Mouse (Mus musculus) embryonic facial prominence, embryonic 11.5 days (tissue): ENCODE measurements around the gene Fars2. TPM values are rescaled to one million over a fixed set of nuclear protein-coding genes. Genes with fewer than 3 reads are reported as not detected.

Source experiments
- ATAC-seq: fragments of 200-750 bp; cut with Nextera tagmentation; replicated peaks from 2 replicates; pipeline ENCODE4 v1.8.0; 2017; ENCODE audit warnings: low read depth; ENCODE audit not compliant: insufficient number of reproducible peaks, low FRiP score, low TSS enrichment
- DNase-seq: peaks from one replicate; pipeline ENCODE4 v3.0.0-alpha.2; 2015; ENCODE audit warnings: low spot score
- H3K27ac ChIP-seq: fragments of 300-500 bp; sonication (generic); replicated peaks from 2 replicates; pipeline ENCODE4 v1.5.1; 2014; ENCODE audit warnings: mild to moderate bottlenecking, low read depth, low read length, control low read depth
- H3K27me3 ChIP-seq: fragments of 300-500 bp; sonication (generic); 2 replicates; pipeline ENCODE4 v1.6.1; 2014; ENCODE audit warnings: mild to moderate bottlenecking, low read length, moderate library complexity, mixed read lengths; ENCODE audit not compliant: control insufficient read depth, insufficient read depth
- H3K36me3 ChIP-seq: fragments of 300-500 bp; sonication (generic); replicated peaks from 2 replicates; pipeline ENCODE4 v1.6.1; 2014; ENCODE audit warnings: low read depth, mild to moderate bottlenecking, low read length, moderate library complexity, mixed read lengths; ENCODE audit not compliant: control insufficient read depth, insufficient read depth
- H3K4me1 ChIP-seq: fragments of 300-500 bp; sonication (generic); 2 replicates; pipeline ENCODE4 v1.6.1; 2014; ENCODE audit warnings: low read length, mixed read lengths; ENCODE audit not compliant: control insufficient read depth, insufficient read depth
- H3K4me2 ChIP-seq: fragments of 300-500 bp; sonication (generic); 2 replicates; pipeline ENCODE4 v1.6.1; 2014; ENCODE audit warnings: low read depth, mild to moderate bottlenecking, control low read depth, low read length, moderate library complexity
- H3K4me3 ChIP-seq: fragments of 300-500 bp; sonication (generic); 2 replicates; pipeline ENCODE4 v1.5.1; 2014; ENCODE audit warnings: low read depth, low read length, control low read depth
- H3K9ac ChIP-seq: fragments of 300-500 bp; sonication (generic); replicated peaks from 2 replicates; pipeline ENCODE4 v1.6.1; 2014; ENCODE audit warnings: mild to moderate bottlenecking, control low read depth, low read length
- H3K9me3 ChIP-seq: fragments of 300-500 bp; sonication (generic); replicated peaks from 2 replicates; pipeline ENCODE4 v1.6.1; 2016; ENCODE audit warnings: mild to moderate bottlenecking, low read length, inconsistent platforms, mixed read lengths; ENCODE audit not compliant: control insufficient read depth
- WGBS: fragments of 180-500 bp; shearing (Covaris S2); extraction: QIAGEN DNeasy Blood & Tissue Kit; methylation state at CpG from one replicate; pipeline ENCODE4 v1.1.7; 2014; 5-methylcytosine and 5-hydroxymethylcytosine counted together
- polyA plus RNA-seq: library from polyadenylated mRNA; unstranded; fragments of >200 nt; fragmentation: Nextera tagmentation; extraction: Ambion mirVana; gene quantifications from 2 replicates; pipeline ENCODE4 v1.2.1, GENCODE M21; 2014

The Fars2 gene
- polyA plus RNA-seq, 1 experiment from 2014 or later, result 28.1 TPM

DNA sequence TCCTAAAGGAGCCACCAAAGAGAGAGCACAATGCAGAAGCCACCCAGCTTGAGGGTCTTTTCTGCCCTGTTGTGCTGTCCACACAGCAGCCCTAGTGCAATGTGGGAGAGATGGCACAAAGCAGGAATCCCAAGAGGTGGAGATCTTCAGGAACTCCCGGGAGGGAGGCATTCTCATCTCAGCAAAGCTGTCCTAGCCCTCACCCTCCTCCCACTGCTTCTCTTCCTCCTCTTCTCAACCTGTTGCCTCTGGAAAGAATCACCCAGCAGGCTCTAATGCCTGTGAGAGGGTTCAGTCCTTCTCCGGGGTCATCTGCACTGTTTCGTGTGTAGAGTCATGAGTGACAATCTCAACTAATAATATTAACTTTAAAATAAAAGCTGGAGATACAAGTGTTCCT, 386.3 kb downstream of the Fars2 start:
- H3K36me3 ChIP-seq, result no peaks in the 10 kb centered on the region; the same call in 1 of the 2 replicates
- DNase-seq (no peak), ATAC-seq (no peak)
- H3K4me3 ChIP-seq, result no peak overlapping the region
- no peaks in the 10 kb centered on the region for H3K27me3 ChIP-seq
- no peak overlapping the region for H3K27ac ChIP-seq
- H3K9ac ChIP-seq, result no peak overlapping the region
- H3K9me3 ChIP-seq, result no peaks in the 10 kb centered on the region
- no peak overlapping the region for H3K4me2 ChIP-seq
- WGBS, result 86% methylated on average over 3 of the region's 3 CpGs
- no peaks in the 10 kb centered on the region for H3K4me1 ChIP-seq

DNA sequence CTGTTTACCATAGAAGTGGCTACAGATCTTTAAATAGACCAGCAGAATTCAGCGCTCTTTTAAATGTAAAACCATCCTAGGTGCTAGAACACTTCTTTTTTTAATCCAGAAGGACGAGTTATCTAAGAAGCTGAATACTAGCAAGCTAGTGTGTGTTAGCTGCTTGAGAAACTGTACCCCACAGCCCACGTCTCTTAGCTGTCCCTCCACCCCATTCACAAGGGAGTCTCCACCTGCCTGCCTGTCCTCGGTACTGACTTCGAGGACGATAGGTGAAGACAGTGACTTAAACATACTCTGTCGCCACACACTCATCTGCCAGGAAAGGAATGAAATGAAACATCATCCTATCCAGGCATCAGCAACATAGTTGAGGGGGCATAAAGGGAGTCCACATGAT, 386.8 kb downstream of the Fars2 start:
- Histone ChIP-seq H3K9ac (no peak overlapping the region), H3K4me1 (no peaks in the 10 kb centered on the region), H3K9me3 (no peaks in the 10 kb centered on the region), H3K36me3 (no peaks in the 10 kb centered on the region; the same call in 1 of the 2 replicates), H3K27me3 (no peaks in the 10 kb centered on the region), H3K27ac (no peak overlapping the region), H3K4me2 (no peak overlapping the region), H3K4me3 (no peak overlapping the region)
- ATAC-seq, result no peak
- DNase-seq, result no peak
- WGBS, result 88% methylated on average over 7 of the region's 7 CpGs

DNA sequence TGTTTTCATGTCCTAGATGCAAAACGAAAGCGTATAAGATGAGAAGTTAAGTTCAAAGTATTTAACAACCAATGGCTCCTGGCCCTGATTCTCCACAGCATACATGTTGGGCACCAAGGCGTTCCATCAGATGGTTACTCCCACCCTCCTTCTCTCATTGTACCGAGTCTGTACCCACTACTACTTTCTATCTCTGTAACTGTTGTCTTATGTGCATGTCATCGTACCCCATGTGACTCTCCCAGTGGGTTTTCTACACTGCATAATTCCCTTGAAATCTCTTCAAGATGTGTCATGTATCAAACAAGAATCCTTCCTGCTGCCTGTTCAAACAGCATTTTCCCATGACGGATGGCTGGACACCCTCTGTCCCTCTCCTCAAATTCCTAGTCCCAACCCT, 388.5 kb downstream of the Fars2 start:
- 88% methylated on average over 6 of the region's 6 CpGs for WGBS
- H3K4me1 ChIP-seq, result no peaks in the 10 kb centered on the region
- DNase-seq (no peak), ATAC-seq (no peak)
- no peaks in the 10 kb centered on the region; the same call in 1 of the 2 replicates for H3K36me3 ChIP-seq
- H3K4me3 ChIP-seq, result no peak overlapping the region
- H3K4me2 ChIP-seq, result no peak overlapping the region
- no peaks in the 10 kb centered on the region for H3K27me3 ChIP-seq
- no peaks in the 10 kb centered on the region for H3K9me3 ChIP-seq
- H3K27ac ChIP-seq, result no peak overlapping the region
- H3K9ac ChIP-seq, result no peak overlapping the region

DNA sequence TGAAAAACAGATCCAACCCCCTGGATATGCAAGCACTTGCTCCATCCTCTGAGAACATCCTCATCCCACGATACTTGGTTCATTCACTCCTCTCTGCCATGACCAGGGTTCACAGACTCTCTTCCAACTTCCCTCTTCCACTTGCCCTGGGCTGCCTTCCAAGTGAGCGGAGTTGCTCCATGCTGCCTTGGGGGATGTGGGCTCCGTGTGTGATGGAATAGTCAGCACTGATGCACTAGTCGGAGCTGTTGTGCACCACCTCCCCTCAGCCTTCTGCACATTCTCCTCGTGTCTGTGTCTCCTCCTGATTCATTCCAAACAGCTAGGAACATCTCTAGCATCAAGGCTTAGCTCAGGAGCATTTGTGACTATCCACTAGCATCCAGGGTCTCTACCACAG, 389.1 kb downstream of the Fars2 start:
- no peak overlapping the region for H3K4me3 ChIP-seq
- WGBS, result 88% methylated on average over 5 of the region's 5 CpGs

DNA sequence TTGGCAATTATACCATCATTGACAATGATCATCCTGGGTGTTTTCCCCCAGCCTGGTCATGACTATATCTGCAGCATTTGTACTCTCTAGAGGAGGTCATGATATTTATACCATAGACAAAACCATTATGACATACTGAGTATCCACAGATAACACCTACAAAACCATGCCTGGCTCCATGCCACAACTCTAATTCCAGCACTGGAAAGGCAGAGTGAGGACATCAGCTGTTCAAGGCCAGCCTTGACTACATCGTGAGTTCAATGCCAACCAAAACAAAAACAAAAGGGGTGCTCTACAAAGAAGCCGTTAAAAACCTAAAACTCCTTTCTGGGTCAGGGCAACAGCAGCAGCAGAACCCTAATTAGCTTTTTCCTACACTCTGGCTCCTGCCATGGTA, 392.9 kb downstream of the Fars2 start:
- DNase-seq (no peak), ATAC-seq (no peak)
- no peaks in the 10 kb centered on the region for H3K9me3 ChIP-seq
- no peak overlapping the region for H3K4me2 ChIP-seq
- H3K9ac ChIP-seq, result no peak overlapping the region
- H3K36me3 ChIP-seq, result no peaks in the 10 kb centered on the region
- no peak overlapping the region for H3K4me3 ChIP-seq
- H3K4me1 ChIP-seq, result no peaks in the 10 kb centered on the region
- no peaks in the 10 kb centered on the region for H3K27me3 ChIP-seq
- 68% methylated on average over 2 of the region's 2 CpGs for WGBS
- H3K27ac ChIP-seq, result no peak overlapping the region

More for the DNA sequence above, 389.1 kb downstream of the Fars2 start:
- DNase-seq, result no peak
- Histone ChIP-seq H3K4me2 (no peak overlapping the region), H3K27me3 (no peaks in the 10 kb centered on the region), H3K36me3 (no peaks in the 10 kb centered on the region), H3K9ac (no peak overlapping the region), H3K9me3 (no peaks in the 10 kb centered on the region), H3K4me1 (no peaks in the 10 kb centered on the region), H3K27ac (no peak overlapping the region)
- ATAC-seq, result no peak

DNA sequence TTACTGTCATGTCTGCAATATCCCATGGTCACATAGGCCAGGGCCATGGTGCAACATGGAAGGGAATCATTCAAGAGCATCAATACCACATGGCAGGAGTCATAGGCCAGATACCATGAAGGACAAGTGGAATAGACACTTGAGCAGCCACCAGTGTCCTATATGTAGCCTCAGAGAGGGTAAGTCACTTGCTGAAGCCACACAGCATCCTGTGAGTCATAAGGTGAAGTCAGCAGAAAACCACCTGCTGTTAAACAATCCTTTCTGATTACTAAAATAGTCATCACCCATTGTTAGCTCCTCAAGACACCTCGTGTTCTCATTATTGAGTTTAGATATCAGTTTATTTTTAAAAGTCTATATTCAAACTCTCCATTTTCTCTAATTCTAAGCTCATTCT, 395.9 kb downstream of the Fars2 start:
- WGBS, result 88% methylated on average over 1 of the region's 1 CpGs
- no peak overlapping the region for H3K4me3 ChIP-seq
- no peaks in the 10 kb centered on the region for H3K9me3 ChIP-seq
- no peak overlapping the region for H3K9ac ChIP-seq
- H3K27me3 ChIP-seq, result no peaks in the 10 kb centered on the region
- DNase-seq (no peak), ATAC-seq (no peak)
- H3K4me2 ChIP-seq, result no peak overlapping the region
- H3K27ac ChIP-seq, result no peak overlapping the region
- no peaks in the 10 kb centered on the region for H3K4me1 ChIP-seq
- no peaks in the 10 kb centered on the region for H3K36me3 ChIP-seq

DNA sequence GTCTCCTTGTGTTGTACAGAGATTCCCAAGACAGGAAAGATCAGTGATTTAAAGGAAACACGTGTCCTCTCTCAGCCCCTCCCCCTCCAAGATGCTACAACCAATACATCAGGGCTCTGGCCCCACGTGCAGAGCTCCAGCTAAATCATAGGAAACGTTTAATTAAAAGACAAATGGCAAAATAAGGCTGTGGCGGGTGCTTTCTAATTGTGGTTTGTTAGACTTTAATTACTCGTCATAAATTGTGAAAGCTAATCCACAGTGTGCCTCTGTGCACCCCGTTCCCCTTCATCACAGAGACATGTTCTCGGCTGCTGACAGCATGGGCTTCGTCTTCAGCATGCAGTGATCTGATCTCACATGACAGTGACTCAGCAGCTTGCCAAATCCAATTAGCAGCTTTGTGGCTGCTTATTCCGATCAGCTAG, 400.9 kb downstream of the Fars2 start:
- H3K9me3 ChIP-seq, result no peaks in the 10 kb centered on the region
- 36% methylated on average over 9 of the region's 9 CpGs for WGBS
- H3K4me1 ChIP-seq, result no peaks in the 10 kb centered on the region
- H3K4me3 ChIP-seq, result no peak overlapping the region
- no peaks in the 10 kb centered on the region for H3K27me3 ChIP-seq
- DNase-seq (no peak), ATAC-seq (no peak)
- H3K36me3 ChIP-seq, result no peaks in the 10 kb centered on the region
- no peak overlapping the region for H3K9ac ChIP-seq
- H3K27ac ChIP-seq, result no peak overlapping the region
- no peak overlapping the region for H3K4me2 ChIP-seq

DNA sequence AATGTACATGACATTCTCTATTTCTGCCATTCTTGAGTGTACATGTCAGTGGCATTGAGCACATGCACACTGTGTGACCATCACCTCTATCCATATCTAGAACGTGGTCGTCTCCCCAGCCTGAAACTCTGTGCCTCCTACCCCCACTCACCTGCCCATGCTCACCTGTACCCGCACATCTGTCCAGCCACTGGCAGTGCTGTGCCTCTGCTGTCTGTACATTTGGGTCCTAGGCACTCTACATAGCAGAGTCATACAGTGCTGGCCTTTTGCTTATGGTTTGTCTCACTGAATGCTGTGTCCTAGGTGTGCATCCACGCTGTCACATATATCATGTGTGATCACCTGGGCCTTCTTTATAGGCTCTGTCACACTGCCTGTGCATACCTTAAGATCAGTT, 410.5 kb downstream of the Fars2 start:
- DNase-seq, result no peak
- H3K27ac ChIP-seq, result no peak overlapping the region

More for the DNA sequence above, 410.5 kb downstream of the Fars2 start:
- no peaks in the 10 kb centered on the region for H3K4me1 ChIP-seq
- WGBS, result 90% methylated on average over 4 of the region's 4 CpGs
- H3K4me2 ChIP-seq, result no peak overlapping the region
- no peaks in the 10 kb centered on the region for H3K9me3 ChIP-seq
- no peak overlapping the region for H3K4me3 ChIP-seq
- no peak for ATAC-seq
- no peaks in the 10 kb centered on the region for H3K36me3 ChIP-seq
- H3K27me3 ChIP-seq, result no peaks in the 10 kb centered on the region
- no peak overlapping the region for H3K9ac ChIP-seq
